Mouse (Mus musculus) liver, postnatal 0 days (tissue): ENCODE data around the gene Phldb1.

ENCODE experiments used
- CTCF ChIP-seq: sonication (generic); IDR thresholded peaks from 2 replicates; pipeline ENCODE4 v1.5.1; 2016; ENCODE audit warnings: antibody characterized with exemption, low read depth
- EP300 ChIP-seq: IDR thresholded peaks from 2 replicates; pipeline ENCODE4 v1.6.1; 2016; ENCODE audit warnings: antibody characterized with exemption, low read depth, mild to moderate bottlenecking

- TF ChIP-seq CTCF (no peak), EP300 (no peak)
These were observed 15.2 kb downstream of the Phldb1 start for GRCm38 (mm10) chr9:44719632-44720357.
